Mouse (Mus musculus): ENCODE results near the gene Ethe1. TPM values are rescaled to one million over a fixed set of nuclear protein-coding genes. Genes with fewer than 3 reads are reported as not detected.

Ethe1 gene
- polyA plus RNA-seq, 1 experiment from 2014 or later, result 38.1 TPM

DNA sequence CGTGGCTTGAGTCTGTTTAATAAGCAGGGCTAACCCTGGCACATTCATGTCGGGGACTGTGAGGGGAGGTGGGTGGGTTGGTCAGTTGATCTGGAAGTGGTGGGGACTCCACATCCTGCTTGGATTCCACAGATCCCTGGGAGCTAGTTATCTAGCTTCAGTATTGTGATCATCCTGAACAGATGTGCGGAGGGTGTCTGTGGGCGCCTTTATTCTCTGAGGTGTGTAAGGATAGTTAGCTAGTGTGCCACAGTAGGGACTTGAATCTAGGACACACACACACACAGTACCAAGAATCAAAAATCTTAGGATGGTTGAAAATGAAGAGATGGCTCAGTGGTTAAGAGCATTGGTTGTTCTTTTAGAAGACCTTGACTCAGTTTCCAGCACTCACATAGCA lies 18.8 kb upstream of the Ethe1 start:
- no peak overlapping the region for H3K27ac ChIP-seq (ENCODE audit: low read length)
- ATAC-seq, result no peak
- no peaks in the 10 kb centered on the region for H3K4me1 ChIP-seq (ENCODE audit: control insufficient read depth, insufficient read depth, low read length)
- no peak overlapping the region for H3K4me2 ChIP-seq (ENCODE audit: low read depth, low read length)
- H3K9me3 ChIP-seq (ENCODE audit: control insufficient read depth, low read length), result no peaks in the 10 kb centered on the region
- H3K27me3 ChIP-seq (replicated peaks; ENCODE audit: control insufficient read depth, insufficient read depth, low read length), result no peaks in the 10 kb centered on the region
- H3K4me3 ChIP-seq (ENCODE audit: low read length), result no peak overlapping the region
- no peak overlapping the region for H3K9ac ChIP-seq (ENCODE audit: low read depth, low read length)
- peaks cover 16% of the 10 kb centered on the region for H3K36me3 ChIP-seq (ENCODE audit: control insufficient read depth, insufficient read depth, low read length)
- WGBS, result 91% methylated on average over 4 of the region's 4 CpGs

DNA sequence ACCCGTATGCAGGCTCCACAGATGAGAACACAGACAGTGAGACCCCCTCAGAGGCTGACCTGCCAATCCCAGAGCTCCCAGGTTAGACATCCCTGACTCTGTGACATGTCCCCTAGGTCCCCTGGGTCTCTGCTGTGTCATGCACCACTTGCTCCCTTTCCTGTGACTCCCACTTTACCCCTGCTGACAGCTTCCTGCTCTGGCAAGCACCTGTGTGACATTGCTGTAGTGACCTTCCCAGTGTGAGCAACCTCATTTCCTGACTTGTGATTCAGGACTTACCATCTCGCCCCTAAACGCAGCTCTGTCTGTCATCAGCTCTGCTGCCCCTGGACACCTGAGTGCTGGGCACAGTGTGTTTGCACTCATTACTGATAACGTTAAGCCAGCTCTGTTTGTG lies 16.3 kb upstream of the Ethe1 start:
- no peak overlapping the region for H3K4me3 ChIP-seq (ENCODE audit: low read length)
- 68% methylated on average over 4 of the region's 4 CpGs for WGBS
- H3K36me3 ChIP-seq (ENCODE audit: control insufficient read depth, insufficient read depth, low read length), result peaks cover 13% of the 10 kb centered on the region

DNA sequence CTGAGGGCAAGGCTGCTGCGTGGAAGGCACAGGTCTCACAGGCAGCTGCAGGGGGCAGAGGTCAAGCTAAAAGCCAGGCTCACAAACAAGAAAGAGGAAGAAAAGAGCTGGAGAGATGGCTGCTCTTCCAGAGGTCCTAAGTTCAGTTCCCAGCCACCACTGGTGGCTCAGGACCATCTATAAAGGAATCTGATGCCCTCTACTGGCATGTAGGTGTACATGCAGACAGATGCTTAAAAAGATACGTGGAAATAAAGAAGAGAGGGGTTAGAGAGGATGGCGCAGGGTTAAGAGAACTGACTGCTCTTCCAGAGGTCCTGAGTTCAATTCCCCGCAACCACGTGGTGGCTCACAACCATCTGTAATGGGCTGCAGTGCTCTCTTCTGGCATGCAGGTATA lies 14.9 kb upstream of the Ethe1 start:
- no peak overlapping the region for H3K4me3 ChIP-seq (ENCODE audit: low read length)
- H3K27ac ChIP-seq (ENCODE audit: low read length), result no peak overlapping the region
- H3K4me2 ChIP-seq (ENCODE audit: low read depth, low read length), result no peak overlapping the region
- peaks cover 4% of the 10 kb centered on the region; the same call in 1 of the 2 replicates for H3K4me1 ChIP-seq (ENCODE audit: control insufficient read depth, insufficient read depth, low read length)
- WGBS, result 60% methylated on average over 5 of the region's 5 CpGs
- ATAC-seq, result peak; percentile 8; the same call in 1 of the 2 replicates
- 0 out of 2 replicates have a peak, but pooled peaks cover 2% of the 10 kb centered on the region for H3K36me3 ChIP-seq (ENCODE audit: control insufficient read depth, insufficient read depth, low read length)
- no peaks in the 10 kb centered on the region for H3K27me3 ChIP-seq (replicated peaks; ENCODE audit: control insufficient read depth, insufficient read depth, low read length)
- H3K9ac ChIP-seq (ENCODE audit: low read depth, low read length), result no peak overlapping the region
- H3K9me3 ChIP-seq (ENCODE audit: control insufficient read depth, low read length), result no peaks in the 10 kb centered on the region

More for the DNA sequence above, 16.3 kb upstream of the Ethe1 start:
- Histone ChIP-seq H3K9ac (ENCODE audit: low read depth, low read length) (no peak overlapping the region), H3K4me2 (ENCODE audit: low read depth, low read length) (no peak overlapping the region), H3K27ac (ENCODE audit: low read length) (no peak overlapping the region), H3K27me3 (replicated peaks; ENCODE audit: control insufficient read depth, insufficient read depth, low read length) (no peaks in the 10 kb centered on the region), H3K9me3 (ENCODE audit: control insufficient read depth, low read length) (no peaks in the 10 kb centered on the region), H3K4me1 (ENCODE audit: control insufficient read depth, insufficient read depth, low read length) (peaks cover 4% of the 10 kb centered on the region; the same call in 1 of the 2 replicates)
- ATAC-seq, result no peak

DNA sequence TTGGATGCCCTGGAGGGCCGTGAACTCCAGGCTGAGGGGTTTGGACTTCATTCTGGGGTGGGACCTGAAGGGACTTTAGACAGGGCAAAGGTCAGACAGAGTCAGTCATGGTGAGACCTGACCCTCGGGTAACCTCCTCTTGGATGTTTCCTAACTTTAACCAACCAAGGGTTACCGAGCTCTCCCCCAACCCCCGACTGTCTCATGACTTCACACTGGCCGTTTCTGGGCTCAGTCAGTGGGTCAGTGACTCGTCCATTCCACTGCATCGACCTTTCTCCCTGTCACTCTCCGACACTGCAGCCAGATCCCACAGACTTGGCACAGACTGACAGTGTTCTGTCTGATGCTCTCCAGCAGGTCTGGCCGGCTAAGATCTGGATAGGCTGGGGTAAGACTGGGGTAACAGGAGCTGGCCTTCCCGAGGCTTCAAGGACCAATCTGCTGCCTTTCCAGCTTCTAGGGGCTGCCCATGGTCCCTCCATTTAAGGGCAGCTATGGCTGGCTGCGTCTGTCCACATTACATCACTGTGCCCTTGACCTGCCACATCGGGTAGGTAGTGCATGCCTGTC lies 13.0 kb upstream of the Ethe1 start:
- Histone ChIP-seq H3K9ac (ENCODE audit: low read depth, low read length) (no peak overlapping the region), H3K36me3 (ENCODE audit: control insufficient read depth, insufficient read depth, low read length) (no peaks in the 10 kb centered on the region), H3K9me3 (ENCODE audit: control insufficient read depth, low read length) (no peaks in the 10 kb centered on the region), H3K27me3 (replicated peaks; ENCODE audit: control insufficient read depth, insufficient read depth, low read length) (no peaks in the 10 kb centered on the region), H3K4me3 (ENCODE audit: low read length) (no peak overlapping the region), H3K4me2 (ENCODE audit: low read depth, low read length) (no peak overlapping the region), H3K4me1 (ENCODE audit: control insufficient read depth, insufficient read depth, low read length) (peaks cover 4% of the 10 kb centered on the region; the same call in 1 of the 2 replicates), H3K27ac (ENCODE audit: low read length) (no peak overlapping the region)
- whole genome bisulfite sequencing, result 65% methylated on average over 12 of the region's 12 CpGs
- peak; percentile 36; the same call in 1 of the 2 replicates for ATAC-seq

DNA sequence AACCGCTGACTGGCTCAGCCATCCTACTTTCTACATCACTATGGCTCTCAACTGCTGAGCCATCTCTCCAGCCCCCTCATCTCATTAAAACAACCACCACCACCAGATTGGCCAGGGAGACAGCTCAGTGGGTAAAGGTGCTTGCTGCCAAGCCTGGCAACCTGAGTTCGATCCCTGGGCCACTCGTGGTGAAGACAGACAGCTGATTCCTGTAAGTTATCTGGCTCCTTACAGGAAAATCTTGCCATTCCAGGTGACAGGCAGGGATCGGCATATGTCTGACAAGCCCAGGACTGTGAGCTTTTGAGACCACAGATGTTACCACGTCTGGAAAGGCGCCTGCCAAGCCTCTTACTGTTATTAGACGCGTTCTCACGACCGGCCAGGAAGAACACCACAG lies 9.5 kb upstream of the Ethe1 start:
- no peaks in the 10 kb centered on the region for H3K27me3 ChIP-seq (replicated peaks; ENCODE audit: control insufficient read depth, insufficient read depth, low read length)
- no peaks in the 10 kb centered on the region for H3K9me3 ChIP-seq (ENCODE audit: control insufficient read depth, low read length)
- no peak overlapping the region for H3K27ac ChIP-seq (ENCODE audit: low read length)
- H3K4me3 ChIP-seq (ENCODE audit: low read length), result no peak overlapping the region
- no peak for ATAC-seq
- H3K4me2 ChIP-seq (ENCODE audit: low read depth, low read length), result no peak overlapping the region
- no peak overlapping the region for H3K9ac ChIP-seq (ENCODE audit: low read depth, low read length)
- WGBS, result 90% methylated on average over 10 of the region's 10 CpGs
- H3K36me3 ChIP-seq (ENCODE audit: control insufficient read depth, insufficient read depth, low read length), result no peaks in the 10 kb centered on the region
- peaks cover 4% of the 10 kb centered on the region; the same call in 1 of the 2 replicates for H3K4me1 ChIP-seq (ENCODE audit: control insufficient read depth, insufficient read depth, low read length)

DNA sequence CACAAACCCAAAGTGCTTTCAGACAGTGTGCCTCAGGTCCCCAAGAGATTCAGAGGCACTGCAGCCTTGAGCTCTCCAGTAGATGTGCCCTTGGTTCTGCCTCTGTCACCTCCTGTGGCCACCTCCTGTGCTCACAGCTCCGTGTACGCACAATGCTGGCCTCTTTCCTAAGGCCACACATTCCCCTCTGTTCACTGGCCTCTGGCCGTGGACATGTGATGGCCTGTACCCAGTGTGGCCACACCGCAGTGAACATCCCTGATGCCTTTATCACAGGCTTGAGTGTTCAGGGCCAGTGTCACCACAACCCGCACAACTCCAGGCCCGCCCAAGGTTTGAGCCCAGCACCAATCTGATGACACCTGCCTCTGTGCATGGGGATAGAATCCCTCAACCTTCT lies 2.5 kb upstream of the Ethe1 start:
- no peak for ATAC-seq

DNA sequence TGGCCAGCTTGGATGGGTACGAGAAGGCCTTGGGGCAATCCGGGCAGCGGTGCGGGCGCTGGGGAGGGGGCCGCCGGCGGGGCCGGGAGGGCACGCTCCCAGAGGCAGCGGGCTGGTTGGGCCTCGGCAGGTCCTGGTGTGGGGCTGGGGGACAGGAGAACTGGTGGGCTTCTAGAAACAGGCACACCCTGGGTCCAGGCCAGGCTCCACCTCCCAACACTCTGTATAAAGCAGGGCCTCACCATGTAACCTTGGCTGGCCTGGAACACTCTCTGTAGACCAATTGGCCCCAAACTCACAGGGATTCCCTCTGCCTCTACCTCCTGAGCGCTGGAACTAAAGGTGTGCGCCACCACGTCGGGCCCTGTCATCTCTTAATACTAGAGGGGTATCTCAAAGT lies 1.3 kb upstream of the Ethe1 start:
- Histone ChIP-seq H3K4me3 (ENCODE audit: low read length) (no peak overlapping the region), H3K9me3 (ENCODE audit: control insufficient read depth, low read length) (no peaks in the 10 kb centered on the region), H3K4me2 (ENCODE audit: low read depth, low read length) (no peak overlapping the region), H3K4me1 (ENCODE audit: control insufficient read depth, insufficient read depth, low read length) (peaks cover 16% of the 10 kb centered on the region), H3K27me3 (replicated peaks; ENCODE audit: control insufficient read depth, insufficient read depth, low read length) (peaks cover 16% of the 10 kb centered on the region), H3K36me3 (ENCODE audit: control insufficient read depth, insufficient read depth, low read length) (no peaks in the 10 kb centered on the region), H3K9ac (ENCODE audit: low read depth, low read length) (no peak overlapping the region), H3K27ac (ENCODE audit: low read length) (no peak overlapping the region)
- no peak for ATAC-seq
- WGBS, result 50% methylated on average over 16 of the region's 16 CpGs

More for the DNA sequence above, 2.5 kb upstream of the Ethe1 start:
- Histone ChIP-seq H3K9ac (ENCODE audit: low read depth, low read length) (no peak overlapping the region), H3K4me1 (ENCODE audit: control insufficient read depth, insufficient read depth, low read length) (peaks cover 16% of the 10 kb centered on the region), H3K9me3 (ENCODE audit: control insufficient read depth, low read length) (no peaks in the 10 kb centered on the region), H3K4me2 (ENCODE audit: low read depth, low read length) (no peak overlapping the region), H3K27ac (ENCODE audit: low read length) (no peak overlapping the region), H3K4me3 (ENCODE audit: low read length) (no peak overlapping the region), H3K27me3 (replicated peaks; ENCODE audit: control insufficient read depth, insufficient read depth, low read length) (peaks cover 16% of the 10 kb centered on the region), H3K36me3 (ENCODE audit: control insufficient read depth, insufficient read depth, low read length) (no peaks in the 10 kb centered on the region)
- WGBS, result 91% methylated on average over 6 of the region's 6 CpGs

DNA sequence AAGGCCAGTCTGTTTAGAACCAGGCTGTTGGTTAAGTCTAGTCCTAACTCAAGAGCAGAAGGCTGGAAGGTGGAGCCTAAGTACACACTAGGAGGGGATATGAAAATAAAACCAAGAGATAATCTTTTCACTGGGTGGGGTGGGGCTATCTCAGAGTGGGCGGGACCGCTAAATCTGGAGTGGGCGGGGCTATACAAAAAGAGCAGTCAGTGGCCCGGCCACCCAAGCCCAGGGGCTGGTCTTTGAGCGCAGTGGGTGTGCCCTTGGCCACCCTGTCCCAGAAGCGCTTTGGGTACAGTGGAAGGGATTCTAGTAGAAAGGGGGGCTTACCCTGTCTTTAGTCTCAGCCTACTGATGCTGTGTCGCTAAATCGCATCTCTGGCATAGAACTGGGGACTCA lies 515 bp upstream of the Ethe1 start:
- peak; percentile 77 for ATAC-seq
- no peak overlapping the region for H3K27ac ChIP-seq (ENCODE audit: low read length)
- peaks cover 16% of the 10 kb centered on the region for H3K4me1 ChIP-seq (ENCODE audit: control insufficient read depth, insufficient read depth, low read length)
- no peaks in the 10 kb centered on the region for H3K36me3 ChIP-seq (ENCODE audit: control insufficient read depth, insufficient read depth, low read length)
- H3K27me3 ChIP-seq (replicated peaks; ENCODE audit: control insufficient read depth, insufficient read depth, low read length), result peaks cover 16% of the 10 kb centered on the region
- peak overlapping the region; percentile 59 for H3K4me3 ChIP-seq (ENCODE audit: low read length)
- H3K9ac ChIP-seq (ENCODE audit: low read depth, low read length), result peak overlapping the region; percentile 76
- WGBS, result 4% methylated on average over 8 of the region's 8 CpGs
- H3K9me3 ChIP-seq (ENCODE audit: control insufficient read depth, low read length), result no peaks in the 10 kb centered on the region
- peak overlapping the region; percentile 78 for H3K4me2 ChIP-seq (ENCODE audit: low read depth, low read length)

DNA sequence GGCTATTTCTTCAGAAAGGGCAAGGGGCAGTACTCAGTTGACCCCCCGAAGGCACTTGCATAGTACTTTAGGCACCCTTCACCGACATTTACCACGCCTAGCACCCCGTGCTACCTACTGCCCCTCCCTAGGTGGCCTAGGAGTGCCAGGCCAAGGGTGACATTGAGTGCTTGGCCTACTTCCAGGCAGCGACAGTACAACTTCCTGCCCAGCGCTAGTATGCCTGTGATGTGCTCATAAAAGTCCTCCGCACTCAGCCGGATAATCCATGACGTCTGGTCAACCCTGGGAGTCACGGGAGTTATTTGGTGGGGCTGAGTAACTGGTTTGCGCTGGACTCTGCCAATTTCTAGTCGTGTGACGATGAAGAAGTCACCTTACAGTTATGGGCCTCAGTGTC lies 993 bp downstream of the Ethe1 start:
- no peaks in the 10 kb centered on the region for H3K36me3 ChIP-seq (ENCODE audit: control insufficient read depth, insufficient read depth, low read length)
- peaks cover 16% of the 10 kb centered on the region for H3K4me1 ChIP-seq (ENCODE audit: control insufficient read depth, insufficient read depth, low read length)
- peaks cover 16% of the 10 kb centered on the region for H3K27me3 ChIP-seq (replicated peaks; ENCODE audit: control insufficient read depth, insufficient read depth, low read length)
- no peak overlapping the region for H3K9ac ChIP-seq (ENCODE audit: low read depth, low read length)
- no peaks in the 10 kb centered on the region for H3K9me3 ChIP-seq (ENCODE audit: control insufficient read depth, low read length)
- H3K27ac ChIP-seq (ENCODE audit: low read length), result no peak overlapping the region
- H3K4me3 ChIP-seq (ENCODE audit: low read length), result no peak overlapping the region
- ATAC-seq, result peak; percentile 47
- 64% methylated on average over 13 of the region's 13 CpGs for WGBS
- H3K4me2 ChIP-seq (ENCODE audit: low read depth, low read length), result no peak overlapping the region

DNA sequence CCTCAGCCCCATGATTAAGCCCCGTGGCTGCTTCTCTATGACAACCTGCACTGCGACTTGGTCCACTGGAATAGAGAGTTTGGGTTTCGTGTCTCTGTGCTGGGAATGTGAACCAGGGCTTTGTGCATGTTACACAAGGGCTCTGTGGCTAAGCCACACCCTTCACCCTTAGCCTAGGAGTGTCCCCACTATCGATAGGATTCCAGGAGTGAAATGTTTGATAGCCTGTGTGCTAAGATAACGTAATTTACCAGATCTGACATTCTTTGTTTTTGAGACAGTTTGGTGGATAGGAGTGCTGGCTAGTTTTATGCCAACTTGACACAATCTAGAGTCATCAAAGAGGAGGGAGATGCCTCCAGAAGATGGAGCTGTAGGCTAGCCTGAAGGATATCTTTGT lies 4.4 kb downstream of the Ethe1 start:
- no peaks in the 10 kb centered on the region for H3K9me3 ChIP-seq (ENCODE audit: control insufficient read depth, low read length)
- H3K27me3 ChIP-seq (replicated peaks; ENCODE audit: control insufficient read depth, insufficient read depth, low read length), result no peaks in the 10 kb centered on the region
- WGBS, result 56% methylated on average over 5 of the region's 5 CpGs
- no peak for ATAC-seq
- no peak overlapping the region for H3K9ac ChIP-seq (ENCODE audit: low read depth, low read length)
- no peak overlapping the region for H3K4me3 ChIP-seq (ENCODE audit: low read length)
- H3K4me2 ChIP-seq (ENCODE audit: low read depth, low read length), result no peak overlapping the region
- no peak overlapping the region for H3K27ac ChIP-seq (ENCODE audit: low read length)
- H3K36me3 ChIP-seq (ENCODE audit: control insufficient read depth, insufficient read depth, low read length), result no peaks in the 10 kb centered on the region
- H3K4me1 ChIP-seq (ENCODE audit: control insufficient read depth, insufficient read depth, low read length), result peaks cover 27% of the 10 kb centered on the region

Measured in intestine, embryonic 16.5 days (tissue).